Mouse (Mus musculus) ES-Bruce4 (cell line): ENCODE results near the gene Sdk2. TPM values are rescaled to one million over a fixed set of nuclear protein-coding genes. Genes with fewer than 3 reads are reported as not detected.

ENCODE experiments used
- H3K27ac ChIP-seq: 2 replicates; pipeline ENCODE4 v1.5.1; 2012; ENCODE audit warnings: low read length, inconsistent platforms; ENCODE audit not compliant: insufficient read depth
- H3K27me3 ChIP-seq: 2 replicates; pipeline ENCODE4 v1.6.1; 2012; ENCODE audit warnings: mild to moderate bottlenecking, low read length, inconsistent platforms; ENCODE audit not compliant: control insufficient read depth, poor library complexity, insufficient read depth, severe bottlenecking
- H3K36me3 ChIP-seq: 2 replicates; pipeline ENCODE4 v1.6.1; 2012; ENCODE audit warnings: inconsistent platforms, mild to moderate bottlenecking, low read length, moderate library complexity; ENCODE audit not compliant: control insufficient read depth, poor library complexity, insufficient read depth, severe bottlenecking
- H3K4me1 ChIP-seq: one replicate; pipeline ENCODE4 v1.8.1; 2011; ENCODE audit warnings: low read length; ENCODE audit not compliant: control insufficient read depth, insufficient read depth
- H3K4me3 ChIP-seq: 2 replicates; pipeline ENCODE4 v1.5.1; 2011; ENCODE audit warnings: low read depth, mild to moderate bottlenecking, low read length
- H3K9ac ChIP-seq: 2 replicates; pipeline ENCODE4 v1.6.1; 2012; ENCODE audit warnings: low read depth, mild to moderate bottlenecking, inconsistent platforms; ENCODE audit not compliant: poor library complexity, severe bottlenecking
- H3K9me3 ChIP-seq: replicated peaks from 2 replicates; pipeline ENCODE4 v1.6.1; 2012; ENCODE audit warnings: mild to moderate bottlenecking, low read length, inconsistent platforms; ENCODE audit not compliant: control insufficient read depth, poor library complexity, insufficient read depth, severe bottlenecking
- CTCF ChIP-seq: IDR thresholded peaks from one replicate; pipeline ENCODE4 v1.8.1; 2011; ENCODE audit warnings: low read depth, low read length
- EP300 ChIP-seq: IDR thresholded peaks from 2 replicates; pipeline ENCODE4 v1.6.1; 2011; ENCODE audit warnings: low read depth, low read length; ENCODE audit not compliant: insufficient read depth
- POLR2A ChIP-seq: IDR thresholded peaks from one replicate; pipeline ENCODE4 v1.8.1; 2011; ENCODE audit warnings: low read length; ENCODE audit not compliant: insufficient read depth
- polyA plus RNA-seq: library from polyadenylated mRNA; stranded (reverse); fragments of >200 nt; gene quantifications from 2 replicates; pipeline ENCODE4 v1.2.4, GENCODE M21; 2011; ENCODE audit warnings: low read depth; ENCODE audit not compliant: missing spikeins, insufficient read depth, insufficient read length

Gene Sdk2
- polyA plus RNA-seq, 1 experiment: 0.87 TPM

DNA sequence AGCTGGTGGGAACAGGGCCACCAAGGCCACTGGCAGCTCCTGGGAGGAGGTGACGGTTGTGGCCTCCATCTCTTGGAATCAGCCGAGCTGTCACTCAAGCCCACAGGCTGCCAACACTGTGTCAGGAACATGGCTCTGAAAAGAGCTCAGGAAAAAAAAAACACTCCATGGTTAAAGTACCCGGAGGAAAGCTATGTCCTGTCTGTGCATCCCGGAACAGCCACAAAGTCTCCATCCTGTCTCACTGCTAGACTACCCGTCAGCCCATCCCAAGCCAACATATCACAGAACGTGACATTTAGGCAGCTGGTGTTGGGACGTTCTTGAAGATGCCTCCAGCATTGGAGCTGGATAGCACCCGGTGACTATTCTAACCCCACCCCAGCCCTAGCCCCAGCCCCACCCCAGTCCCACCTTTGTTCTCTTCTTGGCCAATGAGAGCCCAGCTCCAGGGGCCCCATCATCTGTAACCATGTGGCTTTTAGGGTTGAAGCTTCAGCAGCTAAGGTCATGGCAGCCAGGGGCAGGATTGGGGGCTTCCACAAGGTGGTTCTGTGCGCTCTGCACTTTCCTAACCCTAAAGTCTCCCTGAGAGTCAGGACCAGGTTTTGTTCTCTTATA, 263.4 kb downstream of the Sdk2 start:
- no peaks in the 10 kb centered on the region for H3K9me3 ChIP-seq
- no peaks in the 10 kb centered on the region for H3K36me3 ChIP-seq
- no peak for TF ChIP-seq CTCF
- no peak for TF ChIP-seq POLR2A
- no peak for TF ChIP-seq EP300
- H3K27ac ChIP-seq: no peak overlapping the region
- no peaks in the 10 kb centered on the region for H3K27me3 ChIP-seq
- H3K4me3 ChIP-seq: no peak overlapping the region
- H3K9ac ChIP-seq: no peak overlapping the region
- H3K4me1 ChIP-seq: peaks cover 6% of the 10 kb centered on the region

DNA sequence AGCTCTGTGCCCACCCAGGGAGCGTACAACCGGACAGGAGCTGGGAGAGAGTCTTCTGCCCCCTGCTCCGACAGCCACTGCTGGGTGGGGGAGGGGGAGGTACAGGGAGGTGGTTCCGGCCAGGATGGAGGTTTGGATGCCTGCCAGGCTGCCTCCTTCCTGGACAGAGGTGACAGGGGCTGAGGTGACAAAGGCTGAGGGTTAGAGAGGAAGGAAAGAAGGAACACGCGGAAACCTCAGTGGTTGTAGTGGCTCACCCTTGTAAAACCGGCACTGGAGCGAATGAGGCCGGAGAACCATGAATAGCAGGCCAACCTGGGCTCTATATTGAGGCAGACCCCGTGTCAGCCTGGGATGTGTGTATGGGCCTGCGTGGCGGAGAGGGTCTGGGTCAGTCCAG, 264.4 kb downstream of the Sdk2 start:
- H3K27me3 ChIP-seq: no peaks in the 10 kb centered on the region
- TF ChIP-seq CTCF (no peak), EP300 (no peak), POLR2A (no peak)
- H3K27ac ChIP-seq: no peak overlapping the region
- no peak overlapping the region for H3K9ac ChIP-seq
- no peaks in the 10 kb centered on the region for H3K36me3 ChIP-seq
- no peaks in the 10 kb centered on the region for H3K9me3 ChIP-seq
- H3K4me1 ChIP-seq: peaks cover 6% of the 10 kb centered on the region
- no peak overlapping the region for H3K4me3 ChIP-seq

DNA sequence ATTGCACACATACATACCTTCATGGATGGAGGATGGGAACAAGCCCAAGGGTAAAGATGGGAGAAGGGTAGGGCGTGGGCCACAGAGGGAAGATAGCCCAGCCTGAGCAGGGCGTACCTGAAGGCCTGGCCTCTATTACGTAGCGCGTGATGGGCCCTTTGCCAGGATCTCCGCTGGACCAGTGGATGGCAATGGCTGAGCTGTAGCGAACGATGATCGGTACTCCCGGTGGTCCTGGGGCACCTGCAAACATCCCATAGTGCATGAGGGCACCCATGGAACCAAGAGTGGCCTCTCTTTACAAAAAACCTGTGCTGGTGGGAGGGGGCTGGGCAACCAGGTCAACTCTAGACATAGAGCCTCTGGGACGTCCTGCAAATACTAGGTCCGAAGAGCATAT, 266.8 kb downstream of the Sdk2 start:
- no peaks in the 10 kb centered on the region for H3K9me3 ChIP-seq
- TF ChIP-seq CTCF (no peak), EP300 (no peak), POLR2A (no peak)
- no peak overlapping the region for H3K9ac ChIP-seq
- H3K4me3 ChIP-seq: no peak overlapping the region
- no peaks in the 10 kb centered on the region for H3K27me3 ChIP-seq
- peaks cover 6% of the 10 kb centered on the region for H3K4me1 ChIP-seq
- H3K27ac ChIP-seq: no peak overlapping the region
- H3K36me3 ChIP-seq: no peaks in the 10 kb centered on the region

DNA sequence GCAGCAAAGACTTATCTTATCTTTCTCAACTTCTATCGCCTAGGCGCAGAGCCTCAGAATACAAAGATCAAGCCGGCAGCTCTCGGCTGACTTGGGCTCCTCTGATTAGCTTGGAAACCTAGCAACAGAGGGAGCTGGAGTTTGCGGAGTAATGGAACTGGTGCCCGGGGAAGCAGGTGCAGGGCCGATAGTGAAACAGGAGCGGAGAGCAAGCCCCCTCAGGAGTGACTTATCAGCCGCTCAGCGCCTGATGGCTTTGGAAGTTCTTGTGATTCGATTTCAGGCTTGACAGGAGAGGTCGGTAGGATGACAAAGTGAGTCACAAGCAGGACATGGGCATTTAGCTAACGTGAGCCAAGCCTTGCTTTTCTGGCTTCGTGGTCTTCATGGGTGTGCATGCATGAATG, 267.8 kb downstream of the Sdk2 start:
- H3K4me1 ChIP-seq: peaks cover 6% of the 10 kb centered on the region

DNA sequence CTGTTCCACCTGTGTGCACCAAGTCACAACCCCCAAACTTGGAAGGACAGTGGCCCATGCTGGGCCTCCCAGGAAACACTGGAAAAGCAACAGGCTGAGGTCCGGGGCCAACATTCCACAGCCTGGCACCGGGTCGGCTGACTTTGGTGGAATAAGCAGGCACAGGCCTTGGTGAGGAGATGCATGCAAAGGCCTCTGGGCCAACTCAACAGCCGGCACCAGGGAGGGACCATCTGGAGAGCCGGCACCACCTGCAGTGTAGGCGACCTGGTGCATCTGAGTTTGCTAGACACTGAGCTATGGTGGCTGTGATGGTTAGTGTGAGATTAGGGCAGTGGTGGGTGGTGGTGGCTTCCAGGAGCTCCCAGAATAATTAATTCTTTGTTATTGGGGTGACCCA, 268.8 kb downstream of the Sdk2 start:
- Histone ChIP-seq H3K27ac (no peak overlapping the region), H3K9ac (no peak overlapping the region)
- TF ChIP-seq CTCF (no peak), EP300 (no peak), POLR2A (no peak)

More for the DNA sequence above, 267.8 kb downstream of the Sdk2 start:
- Histone ChIP-seq H3K9ac (no peak overlapping the region), H3K9me3 (no peaks in the 10 kb centered on the region), H3K27me3 (no peaks in the 10 kb centered on the region), H3K36me3 (no peaks in the 10 kb centered on the region), H3K4me3 (no peak overlapping the region), H3K27ac (no peak overlapping the region)
- TF ChIP-seq CTCF (no peak), POLR2A (no peak), EP300 (no peak)

DNA sequence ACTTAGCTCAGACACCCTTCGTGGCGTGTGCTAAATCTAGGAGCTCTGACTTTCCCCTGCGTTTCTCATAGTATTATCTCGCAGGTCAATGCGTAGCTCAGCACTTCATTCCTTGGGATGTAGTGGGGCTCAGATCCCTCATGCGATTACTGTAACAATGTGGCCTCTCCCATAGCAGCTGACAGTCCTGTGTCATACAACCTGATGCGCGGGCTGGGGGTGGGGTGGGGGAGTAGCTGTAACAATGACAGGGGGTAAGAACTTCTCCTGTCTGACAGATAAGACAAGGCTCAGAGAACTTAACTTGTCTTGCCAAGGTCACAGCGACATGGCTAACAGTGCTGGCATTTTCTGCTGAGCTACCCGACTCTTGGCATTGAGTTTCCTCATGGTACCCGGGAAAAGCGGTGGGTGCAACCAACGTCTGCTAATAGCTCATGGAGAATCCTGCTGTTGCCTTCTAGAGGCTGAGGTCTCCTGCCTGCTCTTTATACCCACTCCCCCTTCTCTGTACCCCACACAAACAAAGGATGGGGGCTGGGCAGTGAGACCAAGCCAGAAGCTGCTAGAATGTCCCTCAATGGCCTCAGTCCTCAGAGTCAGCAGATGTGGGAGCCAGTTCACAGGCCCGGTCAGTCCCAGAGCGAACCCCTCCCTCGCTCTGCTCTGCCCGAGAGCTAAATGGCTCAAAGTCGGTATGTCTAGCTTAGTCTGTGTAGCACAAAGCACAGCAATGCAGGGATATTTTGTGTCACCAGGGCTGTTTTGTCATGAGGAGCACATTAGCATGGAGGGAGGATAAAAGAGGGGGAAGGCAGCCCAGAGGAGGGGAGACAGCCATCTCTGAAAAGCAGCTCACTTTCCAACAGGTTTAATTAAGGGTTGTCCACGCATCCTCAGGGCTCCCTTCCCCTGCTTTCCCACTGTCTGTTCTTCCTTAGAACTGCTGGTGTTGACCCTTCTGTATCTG, 269.5 kb downstream of the Sdk2 start:
- Histone ChIP-seq H3K9me3 (no peaks in the 10 kb centered on the region), H3K4me3 (no peak overlapping the region), H3K27me3 (no peaks in the 10 kb centered on the region), H3K27ac (no peak overlapping the region), H3K36me3 (no peaks in the 10 kb centered on the region), H3K9ac (no peak overlapping the region), H3K4me1 (peaks cover 4% of the 10 kb centered on the region)
- TF ChIP-seq EP300: no peak
- TF ChIP-seq POLR2A: no peak
- no peak for TF ChIP-seq CTCF

More for the DNA sequence above, 268.8 kb downstream of the Sdk2 start:
- Histone ChIP-seq H3K9me3 (no peaks in the 10 kb centered on the region), H3K36me3 (no peaks in the 10 kb centered on the region), H3K4me1 (peaks cover 2% of the 10 kb centered on the region), H3K4me3 (no peak overlapping the region), H3K27me3 (no peaks in the 10 kb centered on the region)
